Mouse (Mus musculus) heart, embryonic 11.5 days (tissue): Measurements from ENCODE around the gene Tgfb2. TPM values are rescaled to one million over a fixed set of nuclear protein-coding genes. Genes with fewer than 3 reads are reported as not detected.

ENCODE experiments used
- ATAC-seq: fragments of 200-750 bp; cut with Nextera tagmentation; replicated peaks from 2 replicates; pipeline ENCODE4 v1.8.0; 2017; ENCODE audit warnings: moderate library complexity; ENCODE audit not compliant: insufficient number of reproducible peaks, low FRiP score, low TSS enrichment
- H3K27ac ChIP-seq: fragments of 300-500 bp; sonication (generic); 2 replicates; pipeline ENCODE4 v1.5.1; 2014; ENCODE audit warnings: mild to moderate bottlenecking, low read depth, low read length
- H3K27me3 ChIP-seq: fragments of 300-500 bp; sonication (generic); 2 replicates; pipeline ENCODE4 v1.6.1; 2014; ENCODE audit warnings: mild to moderate bottlenecking, low read length, mixed read lengths; ENCODE audit not compliant: control insufficient read depth, insufficient read depth
- H3K36me3 ChIP-seq: fragments of 300-500 bp; sonication (generic); 2 replicates; pipeline ENCODE4 v1.6.1; 2014; ENCODE audit warnings: mild to moderate bottlenecking, low read length, moderate library complexity, mixed read lengths; ENCODE audit not compliant: control insufficient read depth, insufficient read depth
- H3K4me1 ChIP-seq: fragments of 300-500 bp; sonication (generic); 2 replicates; pipeline ENCODE4 v1.6.1; 2014; ENCODE audit warnings: low read length; ENCODE audit not compliant: control insufficient read depth, insufficient read depth
- H3K4me2 ChIP-seq: fragments of 300-500 bp; sonication (generic); 2 replicates; pipeline ENCODE4 v1.6.1; 2014; ENCODE audit warnings: mild to moderate bottlenecking, moderate library complexity
- H3K4me3 ChIP-seq: fragments of 300-500 bp; sonication (generic); 2 replicates; pipeline ENCODE4 v1.5.1; 2014; ENCODE audit warnings: low read depth, low read length
- H3K9ac ChIP-seq: fragments of 300-500 bp; sonication (generic); 2 replicates; pipeline ENCODE4 v1.6.1; 2014; ENCODE audit warnings: mild to moderate bottlenecking, low read depth, low read length, moderate library complexity
- H3K9me3 ChIP-seq: fragments of 300-500 bp; sonication (generic); replicated peaks from 2 replicates; pipeline ENCODE4 v1.6.1; 2016; ENCODE audit warnings: low read length; ENCODE audit not compliant: control insufficient read depth
- WGBS: fragments of 180-500 bp; shearing (Covaris S2); extraction: QIAGEN DNeasy Blood & Tissue Kit; methylation state at CpG from one replicate; pipeline ENCODE4 v1.1.7; 2014; ENCODE audit not compliant: insufficient replicate concordance; 5-methylcytosine and 5-hydroxymethylcytosine counted together
- polyA plus RNA-seq: library from polyadenylated mRNA; unstranded; fragments of >200 nt; fragmentation: Nextera tagmentation; extraction: Ambion mirVana; gene quantifications from 2 replicates; pipeline ENCODE4 v1.2.1, GENCODE M21; 2014

The Tgfb2 gene
- polyA plus RNA-seq, 1 experiment from 2014 or later, result 56.5 TPM

DNA sequence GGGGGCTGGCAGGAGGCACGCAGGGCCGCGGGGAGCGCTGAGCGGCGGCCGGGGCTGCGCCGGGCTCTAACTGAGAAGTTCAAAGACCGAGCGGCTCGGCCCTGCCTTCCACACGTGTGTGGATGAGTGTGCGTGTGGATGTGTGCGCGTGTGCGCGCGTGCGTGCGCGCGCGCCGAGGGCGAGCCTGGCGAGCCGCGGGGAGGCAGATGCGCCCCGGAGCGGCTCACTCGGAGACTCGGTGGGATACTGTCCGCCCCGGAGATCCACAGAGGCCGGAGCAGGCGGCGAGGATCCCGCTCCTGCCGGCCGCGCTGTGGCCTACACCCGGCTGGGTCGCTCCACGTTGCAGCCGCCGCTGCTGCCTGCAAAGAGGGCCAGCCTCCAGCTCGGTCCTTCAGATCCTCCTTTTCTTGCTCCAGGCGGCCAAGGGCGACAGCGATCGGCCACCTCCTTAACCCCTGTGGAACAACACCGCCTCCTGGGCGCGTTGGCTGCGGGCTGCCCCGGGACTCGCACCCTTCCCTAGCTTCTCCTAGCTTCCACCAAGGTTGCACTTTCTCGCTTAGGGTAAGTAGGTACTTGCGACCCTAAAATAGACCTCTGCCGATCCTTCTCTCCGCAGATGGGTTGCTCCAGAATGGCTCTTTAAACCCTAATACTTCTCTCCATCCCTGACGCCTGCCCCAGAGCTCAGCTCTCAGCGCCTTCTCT is 430 bp downstream of the Tgfb2 start:
- Histone ChIP-seq H3K4me2 (peak overlapping the region; percentile 91), H3K4me3 (peak overlapping the region; percentile 69), H3K4me1 (peaks cover 7% of the 10 kb centered on the region), H3K9ac (peak overlapping the region; percentile 81), H3K27ac (peak overlapping the region; percentile 90), H3K9me3 (no peaks in the 10 kb centered on the region), H3K27me3 (no peaks in the 10 kb centered on the region), H3K36me3 (no peaks in the 10 kb centered on the region)
- under 1% methylated on average over 57 of the region's 65 CpGs for WGBS
- peak; percentile 68 for ATAC-seq

DNA sequence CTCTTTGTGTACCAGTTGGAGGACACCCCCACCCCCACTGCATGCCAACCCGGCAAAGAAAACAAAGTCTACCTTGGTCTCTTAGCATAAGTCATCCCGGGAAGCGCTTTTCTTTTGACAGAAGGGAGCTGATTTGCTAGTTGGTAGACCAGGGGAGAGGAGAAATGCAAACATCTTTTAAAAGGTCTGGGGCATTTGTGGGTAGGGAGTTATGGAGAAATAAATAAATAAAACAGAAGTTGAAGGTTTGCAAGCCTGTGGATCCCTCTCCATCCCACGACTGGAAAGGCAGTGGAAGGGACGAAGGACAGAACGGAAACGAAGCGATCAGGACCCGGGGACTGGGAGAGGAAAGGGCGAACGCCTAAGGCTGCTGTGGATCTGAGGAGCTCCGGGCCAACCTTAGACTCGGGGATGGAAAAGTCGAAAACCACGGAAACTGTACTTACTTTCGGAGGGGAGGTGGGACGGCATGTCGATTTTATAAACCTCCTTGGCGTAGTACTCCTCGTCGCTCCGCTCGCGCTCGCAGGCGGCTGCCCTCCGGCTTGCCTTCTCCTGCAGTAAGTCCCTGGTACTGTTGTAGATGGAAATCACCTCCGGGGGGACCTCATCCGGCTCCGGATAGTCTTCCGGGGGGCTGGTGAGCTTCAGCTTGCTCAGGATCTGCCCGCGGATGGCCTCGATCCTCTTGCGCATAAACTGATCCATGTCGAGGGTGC is 1.6 kb downstream of the Tgfb2 start:
- under 1% methylated on average over 36 of the region's 36 CpGs for WGBS
- Histone ChIP-seq H3K4me2 (peak overlapping the region; percentile 91), H3K9me3 (no peaks in the 10 kb centered on the region), H3K27ac (peak overlapping the region; percentile 71), H3K9ac (peak overlapping the region; percentile 81), H3K4me3 (peak overlapping the region; percentile 69), H3K4me1 (peaks cover 7% of the 10 kb centered on the region), H3K27me3 (no peaks in the 10 kb centered on the region), H3K36me3 (no peaks in the 10 kb centered on the region)
- ATAC-seq, result no peak

DNA sequence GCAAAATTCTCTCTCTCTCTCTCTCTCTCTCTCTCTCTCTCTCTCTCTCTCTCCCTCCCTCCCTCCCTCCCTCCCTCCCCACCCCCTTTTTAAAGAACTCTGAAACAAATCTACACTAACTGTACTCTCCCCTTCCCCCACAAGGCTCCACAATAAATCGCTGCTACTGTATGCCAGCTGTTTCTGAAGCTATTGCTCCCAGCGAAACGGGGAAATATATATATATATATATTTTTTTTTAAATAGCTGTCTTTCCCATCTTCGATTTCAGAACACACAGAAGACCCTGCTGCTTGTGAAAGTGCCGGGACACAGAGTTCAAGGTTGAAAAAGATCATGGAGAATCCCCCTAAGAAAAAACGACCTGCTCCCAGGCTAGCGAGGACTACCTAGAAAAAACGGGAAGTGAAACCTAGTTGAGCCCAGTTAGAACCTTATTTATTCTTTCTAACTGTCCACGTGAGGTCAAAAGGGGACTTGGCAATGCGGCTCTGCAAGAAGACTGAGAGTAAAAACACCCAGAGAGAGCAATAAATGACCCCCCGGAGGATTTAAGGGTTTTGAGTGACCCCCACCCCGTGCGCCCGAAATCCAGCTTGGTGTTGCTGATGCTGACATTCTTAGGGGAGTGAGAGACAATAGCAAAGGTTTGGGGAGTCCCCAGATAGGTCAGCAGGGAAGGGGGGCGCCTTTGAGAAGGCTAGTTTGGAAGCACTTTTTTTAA is 2.4 kb downstream of the Tgfb2 start:
- Histone ChIP-seq H3K4me2 (peak overlapping the region; percentile 91), H3K4me1 (peaks cover 7% of the 10 kb centered on the region), H3K9me3 (no peaks in the 10 kb centered on the region), H3K9ac (peak overlapping the region; percentile 81), H3K27ac (peak overlapping the region; percentile 71), H3K36me3 (no peaks in the 10 kb centered on the region), H3K4me3 (peak overlapping the region; percentile 69), H3K27me3 (no peaks in the 10 kb centered on the region)
- under 1% methylated on average over 15 of the region's 15 CpGs for WGBS
- ATAC-seq, result no peak

DNA sequence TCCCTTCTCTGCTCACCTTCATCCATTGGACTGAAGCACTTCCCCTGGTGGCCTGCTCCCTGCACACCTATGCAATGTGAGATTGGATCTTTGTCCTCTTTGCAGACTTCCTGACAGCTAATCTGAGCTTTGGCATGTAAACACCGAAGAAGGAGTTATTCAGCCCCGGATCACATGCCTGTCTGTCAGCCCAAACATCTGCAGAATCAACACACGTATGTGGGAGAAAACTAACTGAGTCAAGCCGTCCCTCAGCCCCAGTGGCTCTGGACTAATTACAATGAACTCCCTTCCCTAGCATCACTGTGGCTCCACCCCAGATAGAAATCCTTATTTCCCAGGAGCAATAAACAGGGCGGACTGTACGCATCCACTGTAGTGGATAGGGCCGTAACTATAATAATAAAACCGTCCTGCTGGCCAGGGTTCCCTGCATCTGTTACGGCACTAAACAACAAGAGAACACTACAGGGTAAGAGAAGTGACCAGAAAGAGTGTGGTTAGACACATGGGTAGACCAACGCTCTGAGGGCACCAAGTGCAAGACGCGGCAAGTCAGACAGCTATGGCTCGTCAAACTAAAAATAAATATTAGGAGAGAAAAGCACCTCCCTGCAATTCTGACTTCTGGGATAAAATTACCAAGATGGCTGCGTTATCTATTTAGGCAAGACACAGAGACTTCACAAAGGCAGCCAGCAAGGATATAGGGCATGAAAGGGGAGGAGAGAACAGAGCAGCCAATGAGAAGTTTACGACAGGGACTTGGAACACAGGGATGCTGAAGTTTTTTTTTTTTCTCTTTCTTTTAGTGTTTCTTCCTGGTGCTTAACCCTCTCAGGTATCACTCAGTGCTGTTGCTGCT is 3.2 kb downstream of the Tgfb2 start:
- ATAC-seq, result no peak
- Histone ChIP-seq H3K27ac (peak overlapping the region; percentile 71), H3K4me3 (peak overlapping the region; percentile 69), H3K4me2 (peak overlapping the region; percentile 91), H3K36me3 (no peaks in the 10 kb centered on the region), H3K9ac (peak overlapping the region; percentile 81), H3K27me3 (no peaks in the 10 kb centered on the region), H3K9me3 (no peaks in the 10 kb centered on the region), H3K4me1 (peaks cover 7% of the 10 kb centered on the region)
- WGBS, result 14% methylated on average over 15 of the region's 15 CpGs

DNA sequence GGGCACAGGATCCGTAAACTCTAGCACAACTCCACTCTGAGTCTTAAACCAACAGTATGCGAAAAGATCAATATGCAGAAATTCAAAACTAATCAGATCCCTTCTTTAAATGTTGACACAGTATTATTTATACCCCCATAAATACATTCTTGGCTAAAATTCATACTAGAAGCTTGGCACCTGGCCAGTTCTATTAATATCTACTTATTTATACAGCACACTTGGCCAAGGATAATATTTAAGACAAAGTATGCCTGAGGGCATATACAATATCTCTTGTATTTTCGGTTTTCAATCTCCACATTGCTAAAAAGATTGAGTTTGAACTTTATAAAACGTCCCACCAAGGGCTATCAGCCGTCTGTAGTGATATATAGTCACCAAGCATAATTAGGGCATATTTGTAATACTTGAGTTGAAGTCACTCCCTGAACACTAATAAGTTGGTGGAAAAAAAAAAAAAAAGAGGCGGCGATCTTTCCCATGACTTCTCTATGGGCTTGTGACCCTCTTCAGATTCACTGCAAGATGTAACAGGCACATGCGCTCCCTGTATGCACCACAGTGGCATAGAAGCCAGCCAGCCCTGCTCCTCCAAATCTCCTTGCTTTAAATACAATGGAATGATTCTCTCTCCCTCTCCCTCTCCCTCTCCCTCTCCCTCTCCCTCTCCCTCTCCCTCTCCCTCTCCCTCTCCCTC is 4.4 kb downstream of the Tgfb2 start:
- Histone ChIP-seq H3K27ac (no peak overlapping the region), H3K9me3 (no peaks in the 10 kb centered on the region), H3K4me1 (peaks cover 7% of the 10 kb centered on the region), H3K36me3 (no peaks in the 10 kb centered on the region), H3K9ac (no peak overlapping the region), H3K4me3 (0 out of 2 replicates have a peak overlapping the region, but pooled peaks have one; percentile 2), H3K27me3 (no peaks in the 10 kb centered on the region), H3K4me2 (peak overlapping the region; percentile 20)
- WGBS, result 63% methylated on average over 8 of the region's 8 CpGs
- ATAC-seq, result no peak

DNA sequence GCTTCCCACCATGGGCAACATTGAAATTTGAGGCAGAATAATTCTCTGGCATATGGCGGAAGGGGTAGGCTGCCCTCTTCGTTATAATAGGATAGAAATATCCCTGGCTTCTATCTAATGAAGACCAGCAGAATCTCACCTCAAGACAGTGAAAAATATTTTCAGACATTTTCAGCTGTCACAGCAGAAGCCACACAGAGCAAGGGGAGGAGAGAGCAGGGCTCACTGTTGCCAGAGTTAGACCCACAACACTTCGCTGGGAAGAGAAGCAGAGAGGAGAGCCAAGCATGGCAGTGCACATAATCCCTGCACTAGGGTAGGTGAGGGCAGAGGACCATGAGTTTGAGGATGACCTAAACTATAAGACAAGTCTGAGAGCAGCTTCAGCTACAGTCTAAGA is 5.3 kb downstream of the Tgfb2 start:
- Histone ChIP-seq H3K27ac (no peak overlapping the region), H3K9me3 (no peaks in the 10 kb centered on the region), H3K4me1 (peaks cover 7% of the 10 kb centered on the region), H3K4me2 (no peak overlapping the region), H3K9ac (no peak overlapping the region), H3K36me3 (no peaks in the 10 kb centered on the region), H3K27me3 (no peaks in the 10 kb centered on the region), H3K4me3 (no peak overlapping the region)
- WGBS, result 85% methylated on average over 3 of the region's 3 CpGs
- no peak for ATAC-seq

DNA sequence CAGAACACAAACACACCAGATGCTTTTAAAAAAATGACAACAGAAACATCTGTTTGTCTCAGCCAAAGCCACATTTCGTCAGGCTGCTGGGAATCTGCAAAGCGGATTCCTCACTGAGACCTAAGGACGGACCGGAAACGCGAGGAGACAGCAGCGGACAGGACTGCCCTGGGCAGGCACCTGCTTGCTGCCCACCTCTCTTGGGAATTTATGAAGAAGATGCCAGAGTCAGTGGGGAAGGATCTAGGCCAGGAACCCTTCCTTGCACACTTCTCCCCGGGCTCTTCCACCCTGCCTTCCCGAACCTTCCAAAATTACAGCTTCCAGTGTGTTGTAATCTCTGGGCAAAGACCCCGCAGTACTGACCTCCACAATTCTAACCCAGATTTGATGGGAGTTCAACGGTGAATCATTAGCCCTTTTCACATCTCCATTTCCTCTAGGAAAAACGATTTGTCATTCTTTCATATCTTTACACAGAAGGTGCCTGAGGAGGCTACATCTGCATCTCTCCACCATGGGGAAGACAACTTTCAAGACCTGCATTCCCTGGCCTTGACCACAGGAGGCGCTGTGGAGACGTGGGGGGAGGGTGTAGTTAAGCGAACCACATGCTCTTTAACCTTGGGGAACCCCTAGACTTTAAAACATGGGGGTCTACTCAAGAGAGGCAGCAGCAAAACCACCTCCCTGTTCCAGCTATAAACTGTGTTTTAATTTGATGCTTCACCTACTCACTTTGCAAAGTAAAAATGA is 7.0 kb downstream of the Tgfb2 start:
- Histone ChIP-seq H3K27me3 (no peaks in the 10 kb centered on the region), H3K4me2 (no peak overlapping the region), H3K4me1 (peaks cover 7% of the 10 kb centered on the region), H3K4me3 (no peak overlapping the region), H3K27ac (no peak overlapping the region), H3K9me3 (no peaks in the 10 kb centered on the region), H3K9ac (no peak overlapping the region), H3K36me3 (no peaks in the 10 kb centered on the region)
- WGBS, result 76% methylated on average over 15 of the region's 15 CpGs
- no peak for ATAC-seq
